Mouse (Mus musculus) small intestine, adult 2 months (tissue): ENCODE measurements around the gene Olfr453.

Experiments
- CTCF ChIP-seq: fragments of 200-500 bp; IDR thresholded peaks from 2 replicates; pipeline ENCODE4 v1.5.1; 2012; ENCODE audit warnings: low read depth, mild to moderate bottlenecking, control low read depth, inconsistent platforms, low read length, moderate library complexity, mixed read lengths; ENCODE audit not compliant: insufficient replicate concordance, insufficient read length; ENCODE audit errors: extremely low read depth
- POLR2A ChIP-seq: fragments of 200-500 bp; IDR thresholded peaks from 2 replicates; pipeline ENCODE4 v1.6.1; 2012; ENCODE audit warnings: low read depth, mild to moderate bottlenecking, control low read depth, inconsistent platforms, low read length, moderate library complexity

DNA sequence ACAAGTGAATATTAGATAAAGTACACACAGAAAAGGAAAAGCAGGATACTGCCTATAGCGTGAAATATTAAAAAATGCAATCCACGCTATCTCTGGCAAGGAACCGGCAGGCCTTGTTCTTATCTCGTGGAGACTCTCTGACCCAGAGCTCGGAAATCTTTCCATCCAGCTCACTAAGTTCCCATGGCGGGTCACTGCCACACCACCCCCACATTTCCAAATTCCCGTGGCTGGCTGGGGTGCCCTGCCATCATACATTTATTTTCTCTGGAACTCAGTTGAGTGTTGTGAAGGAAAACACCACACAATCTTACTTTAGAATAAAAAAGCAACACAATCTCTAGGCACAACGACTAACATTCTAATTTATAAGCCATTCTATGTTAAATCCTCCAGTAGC, 24.5 kb upstream of the Olfr453 start:
- no peak for TF ChIP-seq POLR2A
- TF ChIP-seq CTCF = no peak
